9 mouse cellular contexts compared by ENCODE assay signal in the genomic region with DNA sequence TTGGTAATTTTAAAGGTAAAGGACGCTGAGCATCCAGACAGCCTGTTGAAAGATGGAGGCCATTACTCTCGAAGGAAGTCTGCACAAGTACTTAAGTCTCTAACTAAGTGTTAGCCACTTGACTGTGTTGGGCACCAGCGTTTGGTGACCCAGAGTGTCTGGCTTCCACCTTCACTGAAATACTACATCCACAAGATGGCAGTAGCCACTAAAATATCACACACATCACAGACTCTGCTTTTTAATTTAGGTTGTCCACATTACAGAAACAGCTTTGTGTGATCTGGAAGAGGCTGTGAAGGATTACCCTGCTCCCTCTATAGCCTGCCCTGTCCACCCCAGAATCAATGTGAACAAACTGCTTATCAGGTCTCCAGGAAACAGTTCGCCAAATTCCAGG.
A peak's percentile ranks its signal among the peaks of the same experiment; 100 is the strongest.
DNase-seq lines count a peak whose midpoint lies in the region; ATAC-seq lines count a peak whose summit lies in the region.
"Had no signal": no experiment of that assay in that cellular context is flagged by ENCODE, and none has a peak within 500 bp of the region (broad histone marks: within the 10 kb centered on the region; RNA-seq: fewer than 3 reads in every experiment).

No protein-coding gene starts in this region.

- H3K36me3 ChIP-seq in neural tube, embryonic 15.5 days, result no peaks in the 10 kb centered on the region

- H3K9me3 ChIP-seq in neural tube, embryonic 15.5 days (replicated peaks), result 0 out of 2 replicates have a peak, but pooled peaks cover 3% of the 10 kb centered on the region

- no peak overlapping the region for H3K4me2 ChIP-seq in neural tube, embryonic 15.5 days

- peak; percentile 67 to 76 for DNase-seq in cerebellum, postnatal 10 days
- DNase-seq in testis, postnatal 10 days (ENCODE audit: low spot score), result peak; percentile 38
- no peak for DNase-seq in testis, postnatal 14 days (ENCODE audit: low spot score)
- DNase-seq in left cerebral cortex, postnatal 14 days (ENCODE audit: low spot score in 2 of 2), result peak; percentile 65 to 70
- no peak for DNase-seq in gastrocnemius, postnatal 10 days

- no peak overlapping the region for H3K9ac ChIP-seq in neural tube, embryonic 15.5 days (replicated peaks)

- 27% methylated on average over 4 of the region's 4 CpGs for WGBS in neural tube, embryonic 15.5 days

- H3K27me3 ChIP-seq in neural tube, embryonic 15.5 days (replicated peaks), result no peaks in the 10 kb centered on the region

- no peaks in the 10 kb centered on the region for H3K4me1 ChIP-seq in neural tube, embryonic 15.5 days

- intact Hi-C loops in left cerebral cortex, postnatal 14 days (cut with DNase I), result loop anchor here (5.0 kb wide), 1 partner anchor 425 kb away; no protein-coding TSS in a partner anchor

- H3K27ac ChIP-seq in neural tube, embryonic 15.5 days (replicated peaks), result no peak overlapping the region
- H3K27ac ChIP-seq: macrophage had no signal

- no peak overlapping the region for H3K4me3 ChIP-seq in neural tube, embryonic 15.5 days (replicated peaks)

- ATAC-seq in cerebellum, adult (ENCODE audit: insufficient number of reproducible peaks, low FRiP score, low TSS enrichment), result no peak
- ATAC-seq in hematopoietic stem cell, adult 5-6 weeks (replicated peaks in 1 of 2; ENCODE audit: insufficient read depth in 1 of 2, low FRiP score in 2 of 2, low TSS enrichment in 1 of 2, low read depth in 1 of 2, poor library complexity in 2 of 2, severe bottlenecking in 2 of 2), result peak; percentile 85 to 89
- peak; percentile 66; the same call in 1 of the 2 replicates for ATAC-seq in neural tube, embryonic 15.5 days (ENCODE audit: low FRiP score)

Comparison
In these comparisons a context has a peak if more than half of its experiments do, and no peak if none do; other contexts are left out.
1. DNase-seq: peak in cerebellum, postnatal 10 days (2 of 2), testis, postnatal 10 days (single experiment) and left cerebral cortex, postnatal 14 days (2 of 2); none in testis, postnatal 14 days (single experiment) and gastrocnemius, postnatal 10 days (single experiment).